Mouse (Mus musculus): ENCODE data around the gene Zfp740.

The Zfp740 gene

DNA sequence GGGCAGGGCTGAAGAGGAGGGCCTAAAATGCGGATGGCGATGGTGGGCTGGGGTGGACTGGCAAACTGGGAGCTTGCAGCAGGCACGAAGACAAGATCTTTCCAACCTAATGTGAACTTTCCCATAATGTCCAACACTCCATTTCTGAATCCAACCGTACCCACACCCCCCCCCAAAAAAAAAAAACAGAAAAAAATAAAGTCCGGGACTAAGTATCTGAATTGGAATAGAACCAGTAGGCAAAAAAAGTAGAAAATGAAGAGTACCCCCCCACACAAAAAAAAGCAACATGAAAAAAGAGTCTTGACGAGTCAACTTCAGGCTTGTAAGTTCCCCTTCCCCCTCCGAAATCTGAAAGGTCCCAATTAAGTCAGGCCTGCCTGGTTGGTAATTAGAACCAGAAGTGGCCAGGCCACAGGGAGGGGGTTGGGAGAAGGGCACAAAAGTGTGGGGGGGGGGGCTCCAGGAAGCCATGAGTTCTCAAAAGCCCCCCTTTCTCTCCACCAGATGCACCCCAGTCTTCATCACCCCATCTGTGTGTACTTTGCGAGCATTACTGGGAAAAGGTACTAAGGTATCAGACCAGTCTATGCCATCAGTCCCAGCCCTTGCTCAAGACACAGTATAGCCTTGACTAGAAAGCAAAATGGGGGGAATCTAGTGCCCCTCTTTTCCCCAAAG lies 45.2 kb downstream of the Zfp740 start:
- no peak for DNase-seq (ENCODE audit: low spot score in 2 of 2)

DNA sequence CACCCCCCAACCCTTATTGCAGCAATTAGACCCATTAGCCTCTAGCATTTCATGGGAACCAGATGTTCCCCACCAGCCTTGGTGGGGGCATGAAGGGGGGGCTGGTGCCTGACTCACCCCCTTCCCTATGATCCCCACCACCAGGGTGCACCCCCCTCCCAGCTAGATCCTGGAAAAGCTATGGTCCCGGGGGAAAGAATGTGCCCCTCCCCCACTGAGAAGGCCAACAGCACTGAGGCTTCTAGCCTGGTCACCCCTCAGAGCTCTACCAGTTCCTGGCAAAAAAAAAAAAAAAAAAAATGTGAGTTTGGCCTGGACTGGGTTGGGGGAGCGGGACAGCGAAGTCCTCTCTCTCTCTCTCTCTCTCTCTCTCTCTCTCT lies 45.8 kb downstream of the Zfp740 start:
- DNase-seq (ENCODE audit: low spot score in 2 of 2) = no peak

- DNase-seq (ENCODE audit: low spot score in 2 of 2) = no peak
Observed at GRCm38 (mm10) chr15:102249251-102249691, 46.2 kb downstream of the Zfp740 start.

DNA sequence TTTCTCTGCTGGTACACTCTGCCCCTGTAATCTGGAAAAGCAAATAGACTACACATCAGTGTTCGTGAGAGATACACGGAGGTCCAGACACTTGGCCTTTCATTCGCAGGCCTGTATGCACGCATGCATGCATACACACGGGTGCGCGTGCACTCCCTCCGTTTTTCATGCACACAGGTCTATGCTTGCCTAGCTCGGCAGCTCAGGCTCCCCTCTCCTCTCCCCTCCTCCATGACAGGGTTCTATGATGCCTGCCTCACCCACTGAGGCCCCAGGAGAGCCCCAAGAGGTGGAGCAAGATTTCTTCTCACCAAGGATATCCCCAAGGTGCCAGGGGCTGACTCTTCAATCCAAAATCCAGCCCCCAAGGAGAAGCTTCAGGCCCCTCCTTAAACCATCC lies 46.9 kb downstream of the Zfp740 start:
- no peak for DNase-seq (ENCODE audit: low spot score in 2 of 2)

DNA sequence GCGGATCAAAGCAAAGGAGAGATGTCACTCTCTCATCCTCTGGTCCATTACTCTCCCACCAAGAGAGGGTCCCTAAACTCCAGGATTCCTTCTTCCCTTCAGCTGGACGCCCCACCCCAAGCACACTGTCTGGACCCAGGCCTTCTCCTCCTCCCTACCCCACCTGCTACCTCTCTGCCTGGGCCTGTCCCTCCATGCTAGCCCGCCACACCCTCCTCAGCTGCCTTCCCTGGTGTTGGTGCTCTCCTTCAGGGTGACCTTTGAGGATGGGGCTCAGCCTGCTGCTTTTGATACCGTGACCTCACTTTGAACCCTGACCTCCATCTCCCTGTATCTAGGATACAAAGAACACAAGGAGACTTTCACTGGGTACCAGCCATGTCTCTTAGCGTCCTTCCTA lies 47.5 kb downstream of the Zfp740 start:
- no peak for DNase-seq (ENCODE audit: low spot score in 2 of 2)

DNA sequence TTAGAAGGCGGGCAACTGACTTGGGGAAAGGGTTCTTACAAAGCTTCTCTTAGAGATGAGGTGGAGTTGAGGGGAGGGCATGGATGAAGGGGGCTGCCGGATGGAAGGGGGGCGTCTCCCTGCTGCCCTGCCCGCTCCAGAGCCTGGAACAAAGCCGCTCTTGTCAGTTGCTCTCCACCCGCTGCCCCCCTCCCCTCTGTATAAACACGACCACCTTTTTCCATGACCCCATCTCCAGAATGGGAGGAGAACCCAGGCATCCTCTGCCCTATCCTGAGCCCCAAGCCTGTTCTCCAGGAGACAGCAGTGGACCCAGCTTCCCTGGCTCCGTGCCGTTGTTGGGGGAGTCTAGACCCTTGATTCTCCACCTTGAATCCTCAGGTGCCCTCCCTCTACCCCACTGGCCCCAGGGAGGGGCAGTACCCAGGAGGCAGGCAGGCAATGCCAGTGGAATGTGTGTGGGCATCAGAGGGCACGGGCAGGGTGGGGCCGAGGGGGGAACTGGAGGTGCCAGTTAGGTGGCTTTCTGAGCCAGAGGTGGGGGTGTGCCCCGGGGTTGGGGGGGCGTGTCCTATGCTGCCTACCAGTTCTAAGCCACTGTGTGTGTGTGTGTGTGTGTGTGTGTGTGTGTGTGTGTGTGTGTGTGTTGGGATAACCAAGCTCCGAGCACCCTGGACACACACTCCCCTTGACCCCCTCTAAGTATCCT lies 52.7 kb downstream of the Zfp740 start:
- DNase-seq (ENCODE audit: low spot score in 2 of 2) = peak in 1 of 2 experiments; percentile 79

DNA sequence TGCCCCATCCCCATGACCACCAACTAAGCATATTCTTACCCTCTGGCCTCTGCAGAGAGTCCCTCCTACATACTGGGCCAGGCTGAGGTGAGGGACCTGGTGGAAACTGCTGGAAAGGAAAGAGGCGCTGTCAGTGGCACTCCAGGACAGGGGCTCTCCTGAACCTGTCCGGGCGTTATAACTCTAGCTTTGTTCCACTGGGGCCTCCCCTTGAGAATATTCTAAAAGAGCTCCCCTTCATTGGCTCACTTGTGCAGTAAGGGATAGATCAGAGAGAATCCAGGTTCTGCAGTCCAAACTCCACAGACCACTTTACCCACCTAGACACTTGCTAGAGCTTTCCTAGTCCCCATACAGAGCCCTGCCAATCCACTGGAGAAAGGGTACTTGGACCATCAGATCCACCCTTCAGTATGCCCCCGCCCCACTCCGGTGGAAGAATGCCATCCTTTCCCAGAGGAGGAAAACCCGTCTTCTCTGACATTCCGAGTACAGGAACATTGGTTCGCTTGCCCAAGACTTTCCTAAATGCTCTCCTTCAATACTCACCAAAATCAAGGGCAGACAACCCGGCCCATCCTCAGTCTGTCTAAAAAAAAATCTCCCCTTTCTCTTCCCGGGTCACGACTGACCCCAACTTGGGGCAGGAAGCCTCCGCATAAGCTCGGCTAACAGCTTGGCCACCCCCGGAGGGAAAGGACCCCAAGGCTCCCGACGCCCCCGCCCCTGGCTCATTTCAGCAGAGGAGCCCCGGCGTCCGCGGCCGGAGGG lies 53.6 kb downstream of the Zfp740 start:
- DNase-seq (ENCODE audit: low spot score in 2 of 2) = no peak

DNA sequence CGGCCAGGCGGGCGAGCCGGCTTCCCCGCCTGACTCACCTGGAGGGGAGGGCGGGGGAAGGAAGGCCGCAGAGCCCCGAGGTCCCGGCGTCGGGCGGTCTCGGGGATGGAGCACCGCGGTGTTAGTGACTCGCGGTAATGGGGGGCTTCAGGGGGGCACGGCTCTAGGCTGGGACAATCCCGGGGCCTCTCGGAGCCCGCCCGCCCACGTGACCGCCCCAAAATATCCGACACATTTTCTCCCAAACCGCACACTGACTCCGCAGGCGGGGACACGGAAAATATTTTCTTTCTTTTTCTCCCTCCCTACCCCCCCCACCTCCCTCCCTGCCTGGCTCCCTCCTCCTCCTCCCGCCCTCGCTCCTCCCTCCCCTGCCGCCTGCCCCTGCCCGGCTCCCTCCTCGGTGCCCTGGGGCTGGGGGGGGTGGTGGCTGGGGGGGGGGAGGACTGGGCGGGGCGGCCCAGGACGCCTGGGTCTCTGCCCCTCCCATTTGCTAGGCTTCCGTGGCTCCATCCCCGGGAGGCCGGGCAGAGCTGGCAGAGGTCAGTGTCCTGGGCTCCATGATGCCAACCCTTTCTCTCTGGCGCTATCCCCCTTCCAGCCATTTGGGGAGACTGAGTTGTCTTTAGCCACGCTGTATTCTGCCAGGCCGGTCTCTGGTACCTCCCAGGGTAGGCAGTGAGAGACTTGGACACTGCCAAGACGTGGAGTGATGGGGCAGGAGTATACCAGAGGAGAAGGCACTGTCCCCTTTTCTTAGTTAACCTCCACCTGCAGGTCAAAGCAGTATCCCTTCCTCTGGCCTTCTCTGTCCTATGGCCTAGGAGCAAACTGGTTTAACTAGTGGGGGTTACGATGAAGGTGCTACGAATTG lies 54.4 kb downstream of the Zfp740 start, which contains the start of gene Rarg:
Gene Rarg (minus strand): TSS at position 316 of the 874 bp plus-strand sequence.
- DNase-seq (ENCODE audit: low spot score in 2 of 2) = peak in 1 of 2 experiments; percentile 68

GRCm38 (mm10) chr15:102258076-102258470 lies 55.0 kb downstream of the Zfp740 start:
- peak in 1 of 2 experiments; percentile 78 for DNase-seq (ENCODE audit: low spot score in 2 of 2)

DNA sequence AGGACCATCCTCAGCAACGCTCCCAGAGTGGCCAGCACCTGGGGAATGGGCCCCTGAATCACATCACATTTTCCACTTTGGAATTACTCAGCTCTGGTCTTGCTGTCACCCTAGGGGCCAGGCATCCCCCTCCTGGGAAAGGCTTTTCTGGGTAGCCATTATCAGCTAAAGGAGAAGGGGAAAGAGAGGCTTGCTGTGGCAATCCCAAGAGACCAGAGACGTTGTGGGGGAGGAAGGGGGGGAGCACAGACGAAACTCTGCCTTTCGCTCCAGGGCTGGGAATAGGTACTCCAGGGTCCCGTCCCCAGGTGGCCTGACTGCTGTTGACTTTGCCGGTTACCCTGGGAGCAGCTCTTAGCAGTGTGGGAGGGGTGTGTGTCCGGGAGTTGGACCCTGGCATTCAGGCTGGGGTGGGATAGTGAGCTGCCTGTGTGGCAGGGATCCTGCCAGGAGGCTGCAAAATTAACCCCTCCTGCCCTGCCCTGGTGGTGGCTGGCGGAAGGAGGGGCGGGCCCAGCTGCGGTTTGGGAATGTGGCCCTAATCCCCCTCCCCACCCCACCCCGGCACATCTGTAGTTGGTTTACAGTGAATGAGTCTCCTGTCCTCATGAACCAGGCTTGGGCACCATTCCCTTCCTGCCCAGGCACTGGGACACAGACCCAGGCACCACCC lies 55.7 kb downstream of the Zfp740 start:
- no peak for DNase-seq (ENCODE audit: low spot score in 2 of 2)

DNA sequence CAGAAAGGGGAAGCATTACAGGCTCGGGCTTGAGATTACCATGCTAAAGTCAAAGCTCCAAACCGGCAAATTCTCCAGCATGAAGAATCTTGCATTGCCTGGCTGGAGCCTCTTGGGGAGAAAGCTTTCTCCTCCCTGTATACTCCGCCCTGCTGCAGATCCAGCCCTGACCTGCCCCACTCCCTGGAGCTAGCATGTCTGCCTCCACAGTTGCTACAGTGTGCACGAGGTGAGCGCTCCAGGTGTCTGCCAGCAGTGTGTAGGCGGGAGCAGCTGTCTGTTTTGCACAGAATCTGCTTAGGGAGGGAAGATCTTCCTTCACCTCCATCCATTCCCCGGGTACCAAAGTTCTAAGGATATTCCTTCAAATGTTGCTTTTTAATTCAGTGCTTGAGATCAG lies 59.5 kb downstream of the Zfp740 start:
- DNase-seq (ENCODE audit: low spot score in 2 of 2) = no peak

DNA sequence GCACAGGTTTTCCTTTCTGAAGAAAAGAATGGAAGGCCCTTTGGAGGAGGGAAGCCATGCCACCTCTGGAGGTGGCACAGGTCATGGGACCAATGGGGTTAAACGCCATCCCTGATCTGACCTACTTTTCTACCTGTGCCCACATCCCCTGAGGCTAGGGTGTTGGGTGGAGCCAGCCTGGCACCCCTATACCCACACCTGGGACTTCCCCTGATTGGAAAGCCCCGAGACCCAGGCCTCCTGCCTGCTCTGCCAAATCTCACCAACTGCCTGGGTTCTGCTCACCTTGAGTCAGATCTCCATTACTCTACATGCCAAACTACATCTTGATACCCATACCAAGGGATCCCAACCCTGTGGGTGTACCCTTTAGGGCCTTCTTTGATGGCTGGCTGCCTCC lies 60.0 kb downstream of the Zfp740 start:
- DNase-seq (ENCODE audit: low spot score in 2 of 2) = no peak

Data from urinary bladder, postnatal 36 days (tissue).